Mouse (Mus musculus): ENCODE results near the gene Gins2.

- no peak for TF ChIP-seq CTCF (conservative IDR thresholded peaks at IDR 0.05 in 1 of 2, IDR thresholded peaks at IDR 0.05 in 1 of 2; ENCODE audit: low read depth in 2 of 2, low read length in 2 of 2)
- TF ChIP-seq CHD2 (IDR thresholded peaks at IDR 0.05; ENCODE audit: low read length), result no peak
- TF ChIP-seq HCFC1 (IDR thresholded peaks at IDR 0.05; ENCODE audit: low read depth, low read length), result no peak
- TF ChIP-seq MAX (IDR thresholded peaks at IDR 0.05; ENCODE audit: low read length), result no peak
- TF ChIP-seq TCF12 (IDR thresholded peaks at IDR 0.05; ENCODE audit: low read depth, low read length), result no peak
- no peak for TF ChIP-seq RCOR1 (conservative IDR thresholded peaks at IDR 0.05; ENCODE audit: low read depth, low read length)
- no peak for TF ChIP-seq MAFK (IDR thresholded peaks at IDR 0.05; ENCODE audit: insufficient replicate concordance, low read length)
- no peak for TF ChIP-seq POLR2A (IDR thresholded peaks at IDR 0.05; ENCODE audit: low read depth, low read length)
- no peak for TF ChIP-seq USF1 (IDR thresholded peaks at IDR 0.05; ENCODE audit: low read depth, low read length)
- no peak for TF ChIP-seq MXI1 (IDR thresholded peaks at IDR 0.05; ENCODE audit: low read depth, low read length)
- no peak for TF ChIP-seq SMC3 (IDR thresholded peaks at IDR 0.05; ENCODE audit: low read depth, low read length)
- no peak for TF ChIP-seq UBTF (IDR thresholded peaks at IDR 0.05; ENCODE audit: low read depth, low read length)
- TF ChIP-seq MYC (IDR thresholded peaks at IDR 0.05; ENCODE audit: low read depth, low read length), result no peak
- no peak for TF ChIP-seq ZNF384 (IDR thresholded peaks at IDR 0.05; ENCODE audit: low read depth, low read length)
Observed at GRCm38 (mm10) chr8:120620441-120620840, 31.3 kb upstream of the Gins2 start.

All from CH12.LX (cell line).